Mouse (Mus musculus) stomach, postnatal 0 days (tissue): ENCODE data around the gene Nbas. TPM values are rescaled to one million over a fixed set of nuclear protein-coding genes. Genes with fewer than 3 reads are reported as not detected.

Experiments
- ATAC-seq: fragments of 200-750 bp; cut with Nextera tagmentation; 2 replicates; pipeline ENCODE4 v1.8.0; 2017; ENCODE audit not compliant: low FRiP score, low TSS enrichment
- DNase-seq: peaks from one replicate; pipeline ENCODE4 v3.0.0-alpha.2; 2016; ENCODE audit warnings: low spot score
- H3K27ac ChIP-seq: fragments of 300-500 bp; sonication (generic); replicated peaks from 2 replicates; pipeline ENCODE4 v1.5.1; 2014; ENCODE audit warnings: mild to moderate bottlenecking, control low read depth
- H3K27me3 ChIP-seq: fragments of 300-500 bp; sonication (generic); 2 replicates; pipeline ENCODE4 v1.6.1; 2014; ENCODE audit warnings: low read length; ENCODE audit not compliant: control insufficient read depth, insufficient read depth
- H3K36me3 ChIP-seq: fragments of 300-500 bp; sonication (generic); 2 replicates; pipeline ENCODE4 v1.6.1; 2014; ENCODE audit warnings: low read length, mixed read lengths; ENCODE audit not compliant: control insufficient read depth, insufficient read depth
- H3K4me1 ChIP-seq: fragments of 300-500 bp; sonication (generic); replicated peaks from 2 replicates; pipeline ENCODE4 v1.6.1; 2014; ENCODE audit warnings: antibody characterized with exemption; ENCODE audit not compliant: control insufficient read depth, insufficient read depth
- H3K4me2 ChIP-seq: fragments of 300-500 bp; sonication (generic); replicated peaks from 2 replicates; pipeline ENCODE4 v1.6.1; 2014; ENCODE audit warnings: low read depth, mild to moderate bottlenecking, control low read depth, moderate library complexity
- H3K4me3 ChIP-seq: fragments of 300-500 bp; sonication (generic); 2 replicates; pipeline ENCODE4 v1.5.1; 2014; ENCODE audit warnings: low read depth, low read length, control low read depth
- H3K9ac ChIP-seq: fragments of 300-500 bp; sonication (generic); 2 replicates; pipeline ENCODE4 v1.6.1; 2014; ENCODE audit warnings: mild to moderate bottlenecking, low read length, control low read depth, mixed read lengths
- H3K9me3 ChIP-seq: fragments of 300-500 bp; sonication (generic); 2 replicates; pipeline ENCODE4 v1.6.1; 2016; ENCODE audit warnings: low read length; ENCODE audit not compliant: control insufficient read depth
- CTCF ChIP-seq: IDR thresholded peaks from 2 replicates; pipeline ENCODE4 v1.5.1; 2016; ENCODE audit warnings: antibody characterized with exemption, low read depth, mild to moderate bottlenecking, moderate library complexity
- EP300 ChIP-seq: optimal IDR thresholded peaks from 2 replicates; pipeline ENCODE3; 2016; ENCODE audit warnings: antibody characterized with exemption
- WGBS: fragments of 180-500 bp; shearing (Covaris S2); extraction: QIAGEN DNeasy Blood & Tissue Kit; methylation state at CpG from one replicate; pipeline ENCODE4 v1.1.7; 2014; 5-methylcytosine and 5-hydroxymethylcytosine counted together
- polyA plus RNA-seq: library from polyadenylated mRNA; unstranded; fragments of >200 nt; fragmentation: Nextera tagmentation; extraction: Ambion mirVana; gene quantifications from 2 replicates; pipeline ENCODE4 v1.2.1, GENCODE M21; 2015

Nbas gene
- polyA plus RNA-seq, 1 experiment from 2014 or later = 9.1 TPM

DNA sequence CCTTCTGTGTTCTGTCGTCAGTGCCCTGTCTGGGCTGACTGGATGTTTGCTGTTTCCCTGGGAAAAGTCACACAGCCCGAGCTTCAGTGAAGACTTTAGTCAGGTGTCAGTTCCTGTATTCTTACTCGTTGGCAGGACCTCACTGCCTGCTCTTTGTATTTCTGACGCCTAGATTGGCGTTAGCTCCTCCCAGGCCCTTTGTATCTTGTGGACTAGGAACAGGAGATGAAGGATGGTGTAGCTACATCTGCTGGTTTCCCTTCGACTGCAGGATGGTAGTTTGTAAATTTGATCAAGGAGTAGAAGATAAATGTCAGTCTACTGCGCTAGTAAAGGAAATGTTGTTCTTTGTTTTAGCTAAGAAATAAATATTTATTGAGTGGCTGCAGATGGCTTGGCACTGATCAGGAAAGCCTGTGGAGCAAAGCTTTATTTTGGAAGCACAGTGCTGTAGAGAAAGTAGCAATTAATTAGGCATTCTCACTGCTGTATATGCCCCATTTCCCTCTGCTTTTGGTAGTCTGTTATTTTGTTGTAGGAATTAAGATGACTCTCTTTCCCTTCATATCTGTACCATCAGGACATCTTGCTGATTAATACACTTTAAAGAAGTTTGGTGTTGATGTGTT is 91.4 kb downstream of the Nbas start:
- Histone ChIP-seq H3K4me2 (no peak overlapping the region), H3K4me3 (no peak overlapping the region), H3K36me3 (no peaks in the 10 kb centered on the region), H3K9ac (no peak overlapping the region), H3K9me3 (no peaks in the 10 kb centered on the region), H3K27me3 (no peaks in the 10 kb centered on the region), H3K4me1 (no peaks in the 10 kb centered on the region), H3K27ac (no peak overlapping the region; the same call in 1 of the 2 replicates)
- 20% methylated on average over 7 of the region's 7 CpGs for WGBS
- ATAC-seq = no peak
- TF ChIP-seq CTCF = no peak
- TF ChIP-seq EP300 = no peak
- no peak for DNase-seq

- Histone ChIP-seq H3K4me2 (no peak overlapping the region), H3K4me3 (no peak overlapping the region), H3K27me3 (no peaks in the 10 kb centered on the region), H3K9ac (no peak overlapping the region), H3K27ac (no peak overlapping the region), H3K36me3 (no peaks in the 10 kb centered on the region), H3K4me1 (no peaks in the 10 kb centered on the region), H3K9me3 (no peaks in the 10 kb centered on the region)
- ATAC-seq = no peak
- DNase-seq = no peak
- 93% methylated on average over 7 of the region's 7 CpGs for WGBS
- TF ChIP-seq EP300 (no peak), CTCF (no peak)
These were observed 112.6 kb downstream of the Nbas start for GRCm38 (mm10) chr12:13381580-13381979.

DNA sequence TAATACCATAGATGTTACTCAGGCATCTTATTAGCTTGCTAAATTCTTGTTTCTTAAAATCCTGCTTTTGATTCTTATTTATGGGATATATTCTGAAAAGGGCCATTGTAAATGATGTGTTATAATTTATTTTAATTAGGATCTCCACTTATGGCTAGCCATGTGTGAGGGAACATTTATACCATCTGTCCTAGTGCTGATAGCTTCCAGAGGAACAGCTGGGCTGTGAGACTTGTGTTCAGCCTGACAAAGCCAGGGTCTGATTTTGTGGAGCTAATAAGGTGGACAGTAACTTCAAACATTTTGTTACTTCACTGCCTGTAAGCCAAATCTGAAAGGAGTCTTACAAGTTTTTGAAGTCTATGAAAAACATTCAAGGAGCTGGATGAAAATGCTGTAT is 113.1 kb downstream of the Nbas start:
- ATAC-seq (no peak), DNase-seq (no peak)
- H3K4me1 ChIP-seq = no peaks in the 10 kb centered on the region
- no peak overlapping the region for H3K27ac ChIP-seq
- no peak overlapping the region for H3K4me2 ChIP-seq
- H3K9me3 ChIP-seq = no peaks in the 10 kb centered on the region
- TF ChIP-seq EP300 (no peak), CTCF (no peak)
- no peaks in the 10 kb centered on the region for H3K36me3 ChIP-seq
- no peaks in the 10 kb centered on the region for H3K27me3 ChIP-seq
- H3K9ac ChIP-seq = no peak overlapping the region
- no peak overlapping the region for H3K4me3 ChIP-seq

DNA sequence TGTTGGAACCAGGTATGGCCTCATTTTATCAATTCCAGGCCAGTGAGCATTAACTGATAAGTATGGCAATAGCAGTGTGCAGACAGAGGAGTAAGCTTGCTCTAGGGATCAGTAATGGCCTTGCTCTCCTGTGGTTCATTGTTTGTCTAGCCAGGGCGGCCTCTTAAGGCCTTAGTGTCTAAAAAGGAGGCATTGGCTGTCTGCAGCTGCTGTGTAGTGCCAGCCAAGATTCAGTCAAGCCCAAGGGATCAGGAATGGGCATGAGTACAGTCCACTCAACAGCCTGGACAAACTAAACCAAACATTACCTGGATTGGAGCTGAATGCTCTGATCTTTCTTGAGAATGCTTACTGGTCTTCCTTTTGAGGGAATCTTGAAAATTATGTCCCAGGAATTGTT is 120.7 kb downstream of the Nbas start:
- WGBS = 66% methylated on average over 1 of the region's 1 CpGs
- no peak overlapping the region for H3K4me2 ChIP-seq
- ATAC-seq = no peak
- no peaks in the 10 kb centered on the region for H3K4me1 ChIP-seq
- H3K9ac ChIP-seq = no peak overlapping the region
- H3K36me3 ChIP-seq = peaks cover 3% of the 10 kb centered on the region; the same call in 1 of the 2 replicates
- no peak overlapping the region for H3K27ac ChIP-seq
- no peaks in the 10 kb centered on the region for H3K27me3 ChIP-seq
- no peak for TF ChIP-seq EP300
- TF ChIP-seq CTCF = no peak
- H3K9me3 ChIP-seq = no peaks in the 10 kb centered on the region
- no peak overlapping the region for H3K4me3 ChIP-seq
- no peak for DNase-seq

DNA sequence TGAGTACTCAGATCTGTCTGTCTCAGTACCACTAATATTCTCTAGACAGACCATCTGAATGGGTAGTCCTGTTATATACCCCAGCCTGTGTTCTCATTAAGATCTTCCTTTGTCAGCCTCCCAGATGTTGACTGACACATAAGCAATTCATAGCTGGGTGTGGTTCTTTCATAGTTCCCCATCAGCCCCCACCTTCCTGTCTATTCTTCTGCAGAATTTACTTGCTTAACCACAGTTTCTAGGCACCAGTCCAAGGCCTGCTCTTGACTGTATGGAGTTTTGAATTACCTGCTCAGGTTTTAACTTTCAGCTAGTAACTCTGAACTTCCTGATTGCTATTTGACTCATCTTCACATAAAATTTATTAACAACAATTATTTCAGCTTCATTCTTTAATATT is 141.3 kb downstream of the Nbas start:
- no peak overlapping the region for H3K27ac ChIP-seq
- H3K4me3 ChIP-seq = no peak overlapping the region
- no peak for ATAC-seq
- H3K4me1 ChIP-seq = no peaks in the 10 kb centered on the region
- peaks cover 2% of the 10 kb centered on the region; the same call in 1 of the 2 replicates for H3K36me3 ChIP-seq
- no peaks in the 10 kb centered on the region for H3K27me3 ChIP-seq
- no peak for DNase-seq
- no peaks in the 10 kb centered on the region for H3K9me3 ChIP-seq
- no peak overlapping the region for H3K9ac ChIP-seq
- TF ChIP-seq EP300 (no peak), CTCF (no peak)
- H3K4me2 ChIP-seq = no peak overlapping the region

DNA sequence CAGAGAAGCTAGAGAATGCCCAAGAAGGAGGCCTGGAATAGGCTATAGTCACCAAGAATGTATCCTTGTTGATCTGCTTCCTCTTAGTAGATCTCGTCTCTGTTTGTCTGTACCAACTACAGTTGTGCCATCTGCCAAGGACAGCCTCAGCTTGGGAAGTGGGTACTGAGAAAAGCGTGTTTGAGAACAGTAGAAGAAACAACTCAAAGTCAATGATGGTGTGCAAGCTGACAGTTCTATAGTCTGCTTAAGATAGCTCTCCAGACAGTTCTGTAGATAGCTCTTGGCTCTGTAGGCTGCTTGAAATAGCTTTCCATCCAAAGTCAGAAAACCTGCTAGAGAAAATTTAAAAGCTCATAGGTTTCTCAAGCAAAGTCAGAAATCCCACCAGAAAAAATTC is 149.7 kb downstream of the Nbas start:
- Histone ChIP-seq H3K4me1 (no peaks in the 10 kb centered on the region), H3K4me2 (no peak overlapping the region), H3K9me3 (no peaks in the 10 kb centered on the region), H3K9ac (no peak overlapping the region), H3K27me3 (no peaks in the 10 kb centered on the region), H3K27ac (no peak overlapping the region), H3K4me3 (no peak overlapping the region), H3K36me3 (peaks cover 2% of the 10 kb centered on the region; the same call in 1 of the 2 replicates)
- 89% methylated on average over 2 of the region's 2 CpGs for WGBS
- no peak for DNase-seq
- TF ChIP-seq EP300 (no peak), CTCF (no peak)
- no peak for ATAC-seq
